Mouse (Mus musculus) intestine, embryonic 16.5 days (tissue): ENCODE measurements at regions not wholly inside any gene's neighbourhood (a gene's known extent, or its start where the extent isn't known, plus 50 kb on each side); places are given as distances from the start of the nearest gene placed in this dataset.

Experiments
- ATAC-seq: fragments of 200-750 bp; cut with Nextera tagmentation; 2 replicates; pipeline ENCODE4 v1.8.0; 2017; ENCODE audit warnings: moderate TSS enrichment, moderate library complexity
- H3K27ac ChIP-seq: fragments of 300-500 bp; sonication (generic); 2 replicates; pipeline ENCODE4 v1.5.1; 2014; ENCODE audit warnings: mild to moderate bottlenecking, low read length
- H3K27me3 ChIP-seq: fragments of 300-500 bp; sonication (generic); replicated peaks from 2 replicates; pipeline ENCODE4 v1.6.1; 2014; ENCODE audit warnings: low read length, control low read depth, mixed read lengths; ENCODE audit not compliant: control insufficient read depth, insufficient read depth
- H3K36me3 ChIP-seq: fragments of 300-500 bp; sonication (generic); 2 replicates; pipeline ENCODE4 v1.6.1; 2014; ENCODE audit warnings: low read length, control low read depth; ENCODE audit not compliant: control insufficient read depth, insufficient read depth
- H3K4me1 ChIP-seq: fragments of 300-500 bp; sonication (generic); 2 replicates; pipeline ENCODE4 v1.6.1; 2014; ENCODE audit warnings: low read length, control low read depth, mixed read lengths; ENCODE audit not compliant: control insufficient read depth, insufficient read depth
- H3K4me2 ChIP-seq: fragments of 300-500 bp; sonication (generic); 2 replicates; pipeline ENCODE4 v1.6.1; 2014; ENCODE audit warnings: low read depth, low read length, control low read depth
- H3K4me3 ChIP-seq: fragments of 300-500 bp; sonication (generic); 2 replicates; pipeline ENCODE4 v1.5.1; 2014; ENCODE audit warnings: mild to moderate bottlenecking, low read length
- H3K9ac ChIP-seq: fragments of 300-500 bp; sonication (generic); 2 replicates; pipeline ENCODE4 v1.6.1; 2014; ENCODE audit warnings: low read depth, low read length
- H3K9me3 ChIP-seq: fragments of 300-500 bp; sonication (generic); 2 replicates; pipeline ENCODE4 v1.6.1; 2016; ENCODE audit warnings: low read length, control low read depth; ENCODE audit not compliant: control insufficient read depth
- WGBS: fragments of 180-500 bp; shearing (Covaris S2); extraction: QIAGEN DNeasy Blood & Tissue Kit; methylation state at CpG from one replicate; pipeline ENCODE4 v1.1.7; 2014; 5-methylcytosine and 5-hydroxymethylcytosine counted together

- Histone ChIP-seq H3K4me2 (no peak overlapping the region), H3K27me3 (no peaks in the 10 kb centered on the region), H3K36me3 (no peaks in the 10 kb centered on the region), H3K9ac (no peak overlapping the region), H3K4me1 (no peaks in the 10 kb centered on the region), H3K4me3 (no peak overlapping the region), H3K9me3 (no peaks in the 10 kb centered on the region), H3K27ac (no peak overlapping the region)
- WGBS: 62% methylated on average over 11 of the region's 11 CpGs
- no peak for ATAC-seq
These were observed 971.8 kb downstream of the Robo1 start for GRCm38 (mm10) chr16:73279951-73280350.

GRCm38 (mm10) chr16:73259691-73260090 lies 951.6 kb downstream of the Robo1 start:
- H3K9me3 ChIP-seq: no peaks in the 10 kb centered on the region
- WGBS: 92% methylated on average over 1 of the region's 1 CpGs
- ATAC-seq: no peak
- no peaks in the 10 kb centered on the region for H3K36me3 ChIP-seq
- H3K4me2 ChIP-seq: no peak overlapping the region
- no peak overlapping the region for H3K9ac ChIP-seq
- no peak overlapping the region for H3K27ac ChIP-seq
- H3K4me1 ChIP-seq: no peaks in the 10 kb centered on the region
- no peak overlapping the region for H3K4me3 ChIP-seq
- no peaks in the 10 kb centered on the region for H3K27me3 ChIP-seq

DNA sequence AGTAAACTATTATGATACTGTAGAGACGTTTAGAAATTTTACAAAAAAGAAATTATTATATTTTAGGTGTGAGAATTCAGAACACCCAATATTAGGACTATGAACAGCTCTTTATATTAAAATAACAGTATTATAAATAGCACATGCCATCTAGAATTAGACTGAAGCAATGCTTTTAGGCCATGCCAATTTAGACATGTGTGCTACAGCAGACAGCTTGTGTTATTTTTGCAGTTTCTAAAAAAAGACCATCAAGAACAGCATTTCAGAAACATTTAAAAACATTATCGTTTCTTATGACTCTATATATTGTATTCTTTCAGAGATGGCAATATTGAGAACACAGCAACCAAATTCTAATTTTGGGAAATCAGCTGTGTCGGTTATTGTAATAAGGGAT lies 951.2 kb downstream of the Robo1 start:
- no peak overlapping the region for H3K4me3 ChIP-seq
- H3K9ac ChIP-seq: no peak overlapping the region
- no peaks in the 10 kb centered on the region for H3K9me3 ChIP-seq
- H3K4me1 ChIP-seq: no peaks in the 10 kb centered on the region
- no peaks in the 10 kb centered on the region for H3K27me3 ChIP-seq
- no peak overlapping the region for H3K4me2 ChIP-seq
- ATAC-seq: no peak
- H3K36me3 ChIP-seq: no peaks in the 10 kb centered on the region
- H3K27ac ChIP-seq: no peak overlapping the region
- WGBS: 90% methylated on average over 3 of the region's 3 CpGs

- H3K4me3 ChIP-seq: no peak overlapping the region
- no peak overlapping the region for H3K4me2 ChIP-seq
- 85% methylated on average over 2 of the region's 2 CpGs for WGBS
- no peaks in the 10 kb centered on the region for H3K27me3 ChIP-seq
- no peaks in the 10 kb centered on the region for H3K9me3 ChIP-seq
- no peak overlapping the region for H3K9ac ChIP-seq
- H3K36me3 ChIP-seq: no peaks in the 10 kb centered on the region
- no peaks in the 10 kb centered on the region for H3K4me1 ChIP-seq
- no peak overlapping the region for H3K27ac ChIP-seq
- no peak for ATAC-seq
These were observed 937.0 kb downstream of the Robo1 start for GRCm38 (mm10) chr16:73245073-73245590.

- Histone ChIP-seq H3K4me2 (no peak overlapping the region), H3K27me3 (no peaks in the 10 kb centered on the region)
- 64% methylated on average over 2 of the region's 2 CpGs for WGBS
These were observed 922.5 kb downstream of the Robo1 start for GRCm38 (mm10) chr16:73230599-73230998.

GRCm38 (mm10) chr16:73217555-73217954 lies 909.4 kb downstream of the Robo1 start:
- Histone ChIP-seq H3K4me1 (no peaks in the 10 kb centered on the region), H3K4me2 (no peak overlapping the region), H3K27me3 (no peaks in the 10 kb centered on the region), H3K9ac (no peak overlapping the region), H3K4me3 (no peak overlapping the region), H3K36me3 (no peaks in the 10 kb centered on the region), H3K9me3 (no peaks in the 10 kb centered on the region), H3K27ac (no peak overlapping the region)
- WGBS: 88% methylated on average over 4 of the region's 4 CpGs
- no peak for ATAC-seq

More at GRCm38 (mm10) chr16:73230599-73230998, 922.5 kb downstream of the Robo1 start:
- Histone ChIP-seq H3K4me1 (no peaks in the 10 kb centered on the region), H3K9me3 (no peaks in the 10 kb centered on the region), H3K4me3 (no peak overlapping the region), H3K36me3 (no peaks in the 10 kb centered on the region), H3K27ac (no peak overlapping the region), H3K9ac (no peak overlapping the region)
- no peak for ATAC-seq

DNA sequence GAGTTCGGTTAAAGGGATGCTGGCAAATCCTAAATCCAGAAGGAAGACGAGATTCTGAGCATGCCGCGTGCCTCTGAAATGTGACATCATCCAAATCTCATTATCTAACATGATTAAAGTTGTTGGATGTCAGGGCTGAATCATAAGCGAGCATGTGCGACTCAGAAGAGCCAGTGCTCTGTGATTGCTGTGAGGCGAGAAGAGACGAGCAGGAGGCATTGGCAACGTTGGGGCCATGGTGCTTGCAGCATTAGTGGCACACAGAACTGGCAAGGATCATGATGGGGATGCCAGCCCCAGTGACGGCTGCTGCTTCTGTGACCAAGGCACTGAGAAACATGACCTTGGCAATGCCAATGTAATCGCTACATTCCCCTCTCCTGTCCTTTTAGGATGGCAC lies 895.4 kb downstream of the Robo1 start:
- Histone ChIP-seq H3K4me2 (no peak overlapping the region), H3K4me3 (no peak overlapping the region), H3K4me1 (no peaks in the 10 kb centered on the region), H3K27me3 (no peaks in the 10 kb centered on the region), H3K27ac (no peak overlapping the region), H3K9ac (no peak overlapping the region), H3K9me3 (no peaks in the 10 kb centered on the region), H3K36me3 (no peaks in the 10 kb centered on the region)
- 90% methylated on average over 11 of the region's 11 CpGs for WGBS
- ATAC-seq: no peak

- Histone ChIP-seq H3K9me3 (no peaks in the 10 kb centered on the region), H3K4me2 (no peak overlapping the region), H3K36me3 (no peaks in the 10 kb centered on the region), H3K27ac (no peak overlapping the region), H3K9ac (no peak overlapping the region), H3K27me3 (no peaks in the 10 kb centered on the region), H3K4me1 (no peaks in the 10 kb centered on the region), H3K4me3 (no peak overlapping the region)
- 72% methylated on average over 3 of the region's 3 CpGs for WGBS
- no peak for ATAC-seq
These were observed 892.9 kb downstream of the Robo1 start for GRCm38 (mm10) chr16:73200991-73201390.

DNA sequence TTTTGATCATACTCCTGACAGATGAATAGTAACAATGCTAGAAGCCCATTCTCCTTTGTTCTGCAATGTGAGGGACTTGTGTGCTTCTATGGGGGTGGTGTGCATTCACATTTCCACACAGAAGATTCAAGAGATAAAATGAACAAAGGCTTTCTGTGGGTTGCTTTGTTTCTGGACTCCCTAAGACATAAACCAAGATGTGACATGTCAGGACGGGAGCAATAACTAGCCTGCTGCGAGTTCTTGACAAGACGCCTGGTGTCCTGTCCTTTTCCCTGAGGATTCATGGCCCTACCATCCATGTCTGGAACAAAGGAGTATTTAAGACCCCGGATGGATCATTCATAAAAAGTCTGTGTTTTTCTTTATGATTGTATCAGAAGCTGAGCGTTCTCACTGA lies 874.7 kb downstream of the Robo1 start:
- Histone ChIP-seq H3K9me3 (no peaks in the 10 kb centered on the region), H3K27ac (no peak overlapping the region), H3K9ac (no peak overlapping the region), H3K36me3 (no peaks in the 10 kb centered on the region), H3K4me2 (no peak overlapping the region), H3K27me3 (no peaks in the 10 kb centered on the region), H3K4me1 (no peaks in the 10 kb centered on the region), H3K4me3 (no peak overlapping the region)
- WGBS: 67% methylated on average over 5 of the region's 5 CpGs
- ATAC-seq: no peak

- no peak for ATAC-seq
- H3K36me3 ChIP-seq: no peaks in the 10 kb centered on the region
- H3K9ac ChIP-seq: no peak overlapping the region
- H3K4me1 ChIP-seq: no peaks in the 10 kb centered on the region
- WGBS: 89% methylated on average over 7 of the region's 7 CpGs
- no peaks in the 10 kb centered on the region for H3K27me3 ChIP-seq
- H3K9me3 ChIP-seq: no peaks in the 10 kb centered on the region
- no peak overlapping the region for H3K4me3 ChIP-seq
- H3K4me2 ChIP-seq: no peak overlapping the region
- no peak overlapping the region for H3K27ac ChIP-seq
These were observed 874.2 kb downstream of the Robo1 start for GRCm38 (mm10) chr16:73182258-73182657.
